Mouse (Mus musculus): ENCODE data around the gene Timmdc1. TPM values are rescaled to one million over a fixed set of nuclear protein-coding genes. Genes with fewer than 3 reads are reported as not detected.

Gene Timmdc1
- 30.1 and 38.6 TPM in 2 replicates for polyA plus RNA-seq (2012)

- no peak for TF ChIP-seq GATA1 (IDR thresholded peaks at IDR 0.05; ENCODE audit: low read length)
Measured at GRCm38 (mm10) chr16:38522129-38523084, at the start of gene Timmdc1. Gene Timmdc1 (minus strand): TSS chr16:38522663.

- TF ChIP-seq GATA1 (IDR thresholded peaks at IDR 0.05; ENCODE audit: low read length) = no peak
Measured at GRCm38 (mm10) chr16:38571481-38571880, 49.0 kb upstream of the Timmdc1 start.

GRCm38 (mm10) chr16:38568192-38568591 lies 45.7 kb upstream of the Timmdc1 start:
- TF ChIP-seq GATA1 (IDR thresholded peaks at IDR 0.05; ENCODE audit: low read length) = no peak

GRCm38 (mm10) chr16:38563516-38563915 lies 41.1 kb upstream of the Timmdc1 start:
- no peak for TF ChIP-seq GATA1 (IDR thresholded peaks at IDR 0.05; ENCODE audit: low read length)

GRCm38 (mm10) chr16:38562968-38563327 lies 40.5 kb upstream of the Timmdc1 start:
- no peak for TF ChIP-seq GATA1 (IDR thresholded peaks at IDR 0.05; ENCODE audit: low read length)

- no peak for TF ChIP-seq GATA1 (IDR thresholded peaks at IDR 0.05; ENCODE audit: low read length)
Measured at GRCm38 (mm10) chr16:38562131-38562967, 39.9 kb upstream of the Timmdc1 start.

GRCm38 (mm10) chr16:38558221-38558748 lies 35.8 kb upstream of the Timmdc1 start, which contains the start of gene Tmem39a:
Gene Tmem39a (plus strand): TSS chr16:38558698.
- TF ChIP-seq GATA1 (IDR thresholded peaks at IDR 0.05; ENCODE audit: low read length) = no peak

- no peak for TF ChIP-seq GATA1 (IDR thresholded peaks at IDR 0.05; ENCODE audit: low read length)
Measured at GRCm38 (mm10) chr16:38555988-38556387, 33.5 kb upstream of the Timmdc1 start.

GRCm38 (mm10) chr16:38549479-38550396 lies 27.3 kb upstream of the Timmdc1 start, which contains the start of gene Poglut1:
Gene Poglut1 (minus strand): TSS chr16:38550258.
- TF ChIP-seq GATA1 (IDR thresholded peaks at IDR 0.05; ENCODE audit: low read length) = no peak

GRCm38 (mm10) chr16:38548000-38548399 lies 25.5 kb upstream of the Timmdc1 start:
- no peak for TF ChIP-seq GATA1 (IDR thresholded peaks at IDR 0.05; ENCODE audit: low read length)

GRCm38 (mm10) chr16:38538716-38539380 lies 16.4 kb upstream of the Timmdc1 start:
- no peak for TF ChIP-seq GATA1 (IDR thresholded peaks at IDR 0.05; ENCODE audit: low read length)

GRCm38 (mm10) chr16:38536544-38537146 lies 14.2 kb upstream of the Timmdc1 start:
- TF ChIP-seq GATA1 (IDR thresholded peaks at IDR 0.05; ENCODE audit: low read length) = no peak

- TF ChIP-seq GATA1 (IDR thresholded peaks at IDR 0.05; ENCODE audit: low read length) = no peak
Measured at GRCm38 (mm10) chr16:38526264-38526663, 3.8 kb upstream of the Timmdc1 start.

Measured in G1E-ER4 (cell line).